Mouse (Mus musculus) adrenal gland, adult 8-10 months (tissue): Measurements from ENCODE around the gene Creld2. TPM values are rescaled to one million over a fixed set of nuclear protein-coding genes. Genes with fewer than 3 reads are reported as not detected.

Experiments used
- DNase-seq: peaks from one replicate; pipeline ENCODE4 v3.0.0; 2022
- total RNA-seq, 4 experiments: library from RNA; stranded (reverse); gene quantifications; 2 replicates each; pipeline ENCODE4 v1.2.4; 2022

Creld2 gene
- total RNA-seq, 4 experiments from 2014 or later, result 40.3 to 51.5 (median 49.2) TPM

DNA sequence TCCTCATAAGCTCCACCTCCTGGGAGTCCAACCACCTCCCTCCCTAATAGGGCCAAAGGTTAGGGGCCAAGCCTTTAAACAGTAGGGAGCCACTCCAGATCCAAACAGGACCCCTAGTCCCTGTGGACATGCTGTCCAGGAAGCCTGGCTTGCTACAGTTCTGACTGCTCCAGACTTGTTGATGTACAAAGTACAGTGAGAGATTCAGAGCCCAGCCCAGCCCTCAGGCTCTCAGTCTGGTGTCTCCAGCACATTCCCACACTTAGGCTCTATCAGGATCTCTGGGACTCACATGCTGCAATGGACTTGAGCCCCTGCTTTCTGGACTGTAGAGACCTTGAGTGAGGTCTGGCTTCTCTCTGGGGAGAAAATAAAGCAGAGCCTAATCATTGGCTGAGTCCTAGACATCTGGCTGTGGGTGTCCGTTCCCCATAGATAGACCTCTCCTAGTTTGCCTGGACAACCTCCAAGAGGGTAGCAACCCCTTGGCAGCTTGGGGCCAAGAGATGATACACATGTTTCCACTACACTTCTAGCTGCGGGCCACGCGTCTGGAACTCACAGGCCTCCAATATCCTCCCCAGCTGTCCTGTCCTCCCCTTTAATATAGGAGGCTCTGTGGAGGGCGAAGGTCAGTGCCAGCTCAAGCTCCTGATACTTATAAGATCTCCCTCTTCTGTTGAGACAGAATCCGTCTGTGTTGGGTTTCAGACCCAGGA lies 48.7 kb downstream of the Creld2 start:
- DNase-seq, result no peak

DNA sequence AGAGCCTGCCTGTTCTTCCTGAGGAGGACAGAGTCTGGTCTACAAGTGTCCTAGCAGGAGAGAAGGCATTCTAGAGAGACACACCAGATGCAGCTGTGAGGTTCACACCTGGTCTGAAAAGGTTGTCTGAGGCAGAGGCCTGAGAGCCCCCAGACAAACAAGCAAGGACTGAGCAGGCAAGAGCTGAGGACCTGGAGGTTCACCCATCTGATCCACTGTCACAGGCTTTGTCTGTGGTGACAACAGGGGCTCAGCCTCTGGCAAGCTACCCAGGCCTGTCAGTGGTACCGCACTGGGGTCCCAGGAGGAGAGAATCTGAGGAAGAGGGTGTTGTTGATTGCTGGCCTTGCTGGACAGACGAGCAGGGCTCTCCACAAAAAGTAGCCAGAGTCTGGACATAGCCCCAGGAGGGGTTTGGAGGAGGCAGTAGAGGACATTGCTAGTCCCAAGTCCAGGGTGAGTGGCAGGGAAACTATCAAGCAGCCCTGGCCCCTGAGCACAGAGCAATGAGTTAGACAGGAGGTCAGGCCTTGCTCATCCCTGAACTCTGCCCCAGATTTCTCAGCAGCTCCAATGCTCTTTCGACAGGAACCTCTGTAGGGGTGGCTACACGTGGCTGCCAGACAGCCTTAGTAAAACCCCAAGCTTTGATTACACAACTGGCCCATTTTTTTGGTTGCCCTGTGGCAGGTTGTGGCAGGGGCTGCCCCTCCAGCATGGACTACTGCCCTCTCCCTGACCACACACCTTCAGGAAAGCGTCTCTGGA lies 51.2 kb downstream of the Creld2 start:
- DNase-seq, result peak; percentile 87

DNA sequence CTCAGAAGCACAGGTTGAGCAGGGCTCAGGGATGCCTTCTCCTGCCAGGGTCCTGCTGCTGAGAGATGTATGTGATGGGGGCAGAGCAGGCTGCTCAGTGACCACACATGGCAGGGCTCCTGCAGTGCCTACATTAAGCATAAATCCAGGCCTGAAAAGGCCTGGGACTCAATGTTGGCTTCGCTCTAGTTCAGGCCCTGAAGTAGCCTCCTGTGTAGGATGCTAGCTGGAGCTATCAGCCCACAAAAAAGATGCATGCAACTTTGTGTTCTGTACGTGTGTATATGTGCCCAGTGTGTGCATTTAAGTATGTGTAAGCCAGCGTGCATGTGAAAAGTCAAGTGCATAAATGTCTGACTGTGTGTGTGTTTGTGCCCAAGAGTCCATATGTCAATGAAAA lies 54.6 kb downstream of the Creld2 start:
- DNase-seq, result no peak

DNA sequence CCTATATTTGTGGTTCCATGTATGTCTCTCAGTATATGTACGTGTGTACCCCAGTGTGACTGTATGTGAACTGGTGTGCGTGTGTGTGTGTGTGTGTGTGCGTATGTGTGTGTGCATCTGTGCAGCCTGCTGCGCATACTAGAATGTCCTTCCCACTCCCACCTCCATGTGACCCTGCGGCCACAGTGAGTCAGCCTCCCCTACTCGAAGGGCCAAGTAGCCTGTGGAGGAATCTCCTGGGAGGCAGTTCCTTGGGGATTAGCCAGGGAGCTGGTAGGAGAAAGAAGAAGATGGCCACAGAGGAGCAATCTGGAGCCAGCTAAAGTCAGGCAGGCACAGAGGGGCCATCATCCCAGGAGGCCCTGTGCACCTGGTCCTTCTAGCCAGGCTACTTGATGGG lies 55.0 kb downstream of the Creld2 start:
- no peak for DNase-seq

DNA sequence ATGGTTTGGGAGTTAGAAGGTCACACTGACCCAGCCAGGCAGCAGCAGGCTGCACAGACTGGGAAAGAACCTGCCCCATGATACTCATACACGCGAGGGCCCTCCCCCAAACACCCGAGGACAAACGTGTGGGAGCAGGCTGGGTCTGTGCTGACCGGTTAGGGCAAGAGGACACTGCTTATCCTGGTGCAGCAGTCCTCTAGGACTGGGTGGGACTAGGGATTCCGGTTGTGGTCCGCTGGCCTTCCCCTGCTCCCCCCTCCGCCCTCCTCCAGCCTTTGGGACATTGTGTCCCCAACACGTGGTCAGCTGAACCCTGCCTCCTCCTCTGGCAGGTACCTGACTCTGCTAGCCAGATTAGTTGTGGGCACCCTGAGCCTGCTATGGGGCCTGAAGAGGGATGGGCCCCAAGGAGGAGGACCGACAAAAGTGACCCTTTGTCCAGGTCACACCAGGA lies 56.2 kb downstream of the Creld2 start:
- no peak for DNase-seq

Other genes with a start within 250 kb of the Creld2 start
- not detected for gene Zdhhc25, start 219.3 kb upstream of the Creld2 start, total RNA-seq
- gene Brd1, start 85.4 kb upstream of the Creld2 start, total RNA-seq, result 10 to 100 TPM; 45.7 to 74.5 (median 60.5) TPM
- gene Zbed4, start 68.0 kb upstream of the Creld2 start, total RNA-seq, result 1 to 10 TPM; 8.5 to 9.8 (median 9.3) TPM
- gene Alg12, start 328 bp upstream of the Creld2 start, total RNA-seq, result 10 to 100 TPM; 19.3 to 22.3 (median 20.3) TPM
- gene Pim3, start 42.5 kb downstream of the Creld2 start, total RNA-seq, result 100 to 1,000 TPM in 1 of 4 experiments, 10 to 100 TPM in 3; 62.7 to 164 (median 75.8) TPM
- not detected for gene Ttll8, start 134.8 kb downstream of the Creld2 start, total RNA-seq
- under 1 TPM in 2 of 4 experiments, not detected in 2; 0.16 to 0.17 TPM for gene Mlc1, start 159.4 kb downstream of the Creld2 start, total RNA-seq
- not detected for gene Mov10l1, start 163.3 kb downstream of the Creld2 start, total RNA-seq
- gene Panx2, start 240.1 kb downstream of the Creld2 start, total RNA-seq, result 1 to 10 TPM in 3 of 4 experiments, under 1 TPM in 1; 0.78 to 2.4 (median 1.7) TPM